Mouse (Mus musculus): Measurements from ENCODE around the gene Olfr893. TPM values are rescaled to one million over a fixed set of nuclear protein-coding genes. Genes with fewer than 3 reads are reported as not detected.

Olfr893 gene
- polyA plus RNA-seq (2014; fragmentation: Illumina TruSeq; extraction: RNeasy Lipid Tissue Mini Kit (QIAGEN cat#74804)) = not detected

DNA sequence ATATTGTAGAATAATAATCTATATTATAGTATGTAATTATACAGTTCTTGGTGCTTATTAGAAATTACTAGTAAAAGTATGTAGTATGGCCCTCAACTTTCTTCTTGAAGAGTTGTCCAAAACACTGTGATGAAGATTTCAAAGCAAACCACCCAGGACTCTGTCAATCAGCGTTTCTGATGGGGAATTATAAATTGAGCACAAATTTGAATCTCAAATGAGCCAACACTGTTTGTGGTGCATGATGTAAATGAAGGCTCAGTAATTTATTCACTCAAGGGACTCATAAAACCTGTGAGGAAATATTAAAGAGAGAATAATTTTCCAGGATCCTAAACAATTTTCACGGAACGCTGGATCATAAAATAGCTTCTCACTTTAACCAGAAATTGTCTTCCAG, at the start of gene Olfr893:
Gene Olfr893, plus strand, starts transcription at position 301 of the 400 bp plus-strand sequence.

DNA sequence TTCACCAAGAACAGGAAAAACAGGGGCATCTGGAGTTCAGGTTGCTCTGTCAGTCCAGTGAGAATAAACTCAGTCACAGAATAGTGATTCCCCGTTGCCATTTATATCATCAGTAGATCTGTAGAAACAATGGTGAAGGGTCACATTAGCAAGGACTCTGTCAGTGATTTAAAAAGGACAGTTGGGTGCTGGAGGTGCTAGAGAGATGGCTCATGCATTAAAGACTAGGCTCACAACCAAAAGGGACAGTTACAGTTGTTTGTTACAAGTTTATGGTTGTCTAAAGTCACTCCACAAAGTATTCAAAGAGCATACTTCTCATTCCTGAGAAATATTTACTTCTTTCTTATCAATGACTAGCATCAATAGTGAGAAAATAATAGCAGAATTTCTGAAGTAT, 27.4 kb upstream of the Olfr893 start, which contains the start of gene Olfr891:
Gene Olfr891, minus strand, starts transcription at position 101 of the 400 bp plus-strand sequence.

DNA sequence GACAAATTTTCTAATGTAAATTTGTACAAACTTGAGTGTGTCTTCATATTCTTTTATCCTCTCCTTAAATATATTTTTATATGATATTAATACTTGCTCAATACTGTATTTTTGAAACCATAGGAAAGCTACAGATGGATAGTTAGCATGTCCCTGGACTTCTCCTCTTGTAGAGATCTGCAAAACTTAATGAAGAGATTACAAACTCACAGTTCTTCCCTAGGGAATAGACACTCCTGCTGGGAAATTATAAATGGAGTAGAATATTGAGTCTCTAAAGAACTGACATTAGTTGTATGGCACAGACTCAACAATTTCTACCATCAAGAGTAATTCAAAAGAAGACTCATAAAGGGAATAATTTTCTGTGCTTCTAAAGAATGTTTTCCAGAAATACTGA, 9.6 kb downstream of the Olfr893 start, which contains the start of gene Olfr894:
Gene Olfr894, plus strand, starts transcription at position 301 of the 400 bp plus-strand sequence.

GRCm38 (mm10) chr9:38252474-38252873, 44.3 kb downstream of the Olfr893 start, which contains the start of gene Olfr143:
Gene Olfr143 (plus strand): TSS chr9:38252774.

Other genes starting within 250 kb of the Olfr893 start
- not detected for gene Olfr881, start 216.5 kb upstream of the Olfr893 start, polyA plus RNA-seq (2014; fragmentation: Illumina TruSeq; extraction: RNeasy Lipid Tissue Mini Kit (QIAGEN cat#74804))
- not detected for gene Olfr883, start 182.6 kb upstream of the Olfr893 start, polyA plus RNA-seq (2014; fragmentation: Illumina TruSeq; extraction: RNeasy Lipid Tissue Mini Kit (QIAGEN cat#74804))
- not detected for gene Olfr884, start 161.8 kb upstream of the Olfr893 start, polyA plus RNA-seq (2014; fragmentation: Illumina TruSeq; extraction: RNeasy Lipid Tissue Mini Kit (QIAGEN cat#74804))
- gene Olfr885, start 147.0 kb upstream of the Olfr893 start, polyA plus RNA-seq (2014; fragmentation: Illumina TruSeq; extraction: RNeasy Lipid Tissue Mini Kit (QIAGEN cat#74804)) = not detected
- not detected for gene Olfr887, start 124.3 kb upstream of the Olfr893 start, polyA plus RNA-seq (2014; fragmentation: Illumina TruSeq; extraction: RNeasy Lipid Tissue Mini Kit (QIAGEN cat#74804))
- not detected for gene Olfr888, start 100.2 kb upstream of the Olfr893 start, polyA plus RNA-seq (2014; fragmentation: Illumina TruSeq; extraction: RNeasy Lipid Tissue Mini Kit (QIAGEN cat#74804))
- gene Olfr889, start 93.2 kb upstream of the Olfr893 start, polyA plus RNA-seq (2014; fragmentation: Illumina TruSeq; extraction: RNeasy Lipid Tissue Mini Kit (QIAGEN cat#74804)) = not detected
- gene Olfr890, start 65.8 kb upstream of the Olfr893 start, polyA plus RNA-seq (2014; fragmentation: Illumina TruSeq; extraction: RNeasy Lipid Tissue Mini Kit (QIAGEN cat#74804)) = not detected
- gene Olfr891, start 27.5 kb upstream of the Olfr893 start, polyA plus RNA-seq (2014; fragmentation: Illumina TruSeq; extraction: RNeasy Lipid Tissue Mini Kit (QIAGEN cat#74804)) = not detected
- not detected for gene Olfr894, start 9.7 kb downstream of the Olfr893 start, polyA plus RNA-seq (2014; fragmentation: Illumina TruSeq; extraction: RNeasy Lipid Tissue Mini Kit (QIAGEN cat#74804))
- not detected for gene Olfr143, start 44.4 kb downstream of the Olfr893 start, polyA plus RNA-seq (2014; fragmentation: Illumina TruSeq; extraction: RNeasy Lipid Tissue Mini Kit (QIAGEN cat#74804))
- gene Olfr895, start 59.5 kb downstream of the Olfr893 start, polyA plus RNA-seq (2014; fragmentation: Illumina TruSeq; extraction: RNeasy Lipid Tissue Mini Kit (QIAGEN cat#74804)) = not detected
- not detected for gene Olfr896-ps1, start 82.7 kb downstream of the Olfr893 start, polyA plus RNA-seq (2014; fragmentation: Illumina TruSeq; extraction: RNeasy Lipid Tissue Mini Kit (QIAGEN cat#74804))
- gene Olfr25, start 120.7 kb downstream of the Olfr893 start, polyA plus RNA-seq (2014; fragmentation: Illumina TruSeq; extraction: RNeasy Lipid Tissue Mini Kit (QIAGEN cat#74804)) = not detected
- not detected for gene Olfr898, start 140.0 kb downstream of the Olfr893 start, polyA plus RNA-seq (2014; fragmentation: Illumina TruSeq; extraction: RNeasy Lipid Tissue Mini Kit (QIAGEN cat#74804))
- not detected for gene Olfr250, start 158.5 kb downstream of the Olfr893 start, polyA plus RNA-seq (2014; fragmentation: Illumina TruSeq; extraction: RNeasy Lipid Tissue Mini Kit (QIAGEN cat#74804))
- gene Olfr251, start 168.7 kb downstream of the Olfr893 start, polyA plus RNA-seq (2014; fragmentation: Illumina TruSeq; extraction: RNeasy Lipid Tissue Mini Kit (QIAGEN cat#74804)) = not detected
- gene Olfr147, start 193.3 kb downstream of the Olfr893 start, polyA plus RNA-seq (2014; fragmentation: Illumina TruSeq; extraction: RNeasy Lipid Tissue Mini Kit (QIAGEN cat#74804)) = not detected
- gene Olfr901, start 221.1 kb downstream of the Olfr893 start, polyA plus RNA-seq (2014; fragmentation: Illumina TruSeq; extraction: RNeasy Lipid Tissue Mini Kit (QIAGEN cat#74804)) = not detected
- not detected for gene Olfr902, start 239.3 kb downstream of the Olfr893 start, polyA plus RNA-seq (2014; fragmentation: Illumina TruSeq; extraction: RNeasy Lipid Tissue Mini Kit (QIAGEN cat#74804))

All from ovary, adult 10 weeks (tissue).